Mouse (Mus musculus) stomach, embryonic 14.5 days (tissue): ENCODE results near the gene Cpm. TPM values are rescaled to one million over a fixed set of nuclear protein-coding genes. Genes with fewer than 3 reads are reported as not detected.

Source experiments
- ATAC-seq: fragments of 200-750 bp; cut with Nextera tagmentation; 2 replicates; pipeline ENCODE4 v1.8.0; 2017; ENCODE audit warnings: low read depth, moderate TSS enrichment; ENCODE audit not compliant: insufficient number of reproducible peaks, insufficient read depth, low FRiP score
- H3K27ac ChIP-seq: fragments of 300-500 bp; sonication (generic); 2 replicates; pipeline ENCODE4 v1.5.1; 2014; ENCODE audit warnings: mild to moderate bottlenecking, low read length, moderate library complexity, mixed read lengths
- H3K27me3 ChIP-seq: fragments of 300-500 bp; sonication (generic); 2 replicates; pipeline ENCODE4 v1.6.1; 2014; ENCODE audit warnings: low read length, control low read depth, mixed read lengths; ENCODE audit not compliant: control insufficient read depth, insufficient read depth
- H3K36me3 ChIP-seq: fragments of 300-500 bp; sonication (generic); 2 replicates; pipeline ENCODE4 v1.6.1; 2014; ENCODE audit warnings: mild to moderate bottlenecking, control low read depth, low read length, moderate library complexity, mixed read lengths; ENCODE audit not compliant: control insufficient read depth, insufficient read depth
- H3K4me1 ChIP-seq: fragments of 300-500 bp; sonication (generic); 2 replicates; pipeline ENCODE4 v1.6.1; 2014; ENCODE audit warnings: low read length, control low read depth, mixed read lengths; ENCODE audit not compliant: control insufficient read depth, insufficient read depth
- H3K4me2 ChIP-seq: fragments of 300-500 bp; sonication (generic); replicated peaks from 2 replicates; pipeline ENCODE4 v1.6.1; 2014; ENCODE audit warnings: low read depth, low read length, control low read depth
- H3K4me3 ChIP-seq: fragments of 300-500 bp; sonication (generic); 2 replicates; pipeline ENCODE4 v1.5.1; 2014; ENCODE audit warnings: low read depth, low read length, control low read depth
- H3K9ac ChIP-seq: fragments of 300-500 bp; sonication (generic); replicated peaks from 2 replicates; pipeline ENCODE4 v1.6.1; 2014; ENCODE audit warnings: low read depth, mild to moderate bottlenecking, control low read depth, low read length, moderate library complexity, mixed read lengths
- H3K9me3 ChIP-seq: fragments of 300-500 bp; sonication (generic); 2 replicates; pipeline ENCODE4 v1.6.1; 2016; ENCODE audit warnings: low read depth, low read length, control low read depth; ENCODE audit not compliant: control insufficient read depth
- WGBS: fragments of 180-500 bp; shearing (Covaris S2); extraction: QIAGEN DNeasy Blood & Tissue Kit; methylation state at CpG from one replicate; pipeline ENCODE4 v1.1.7; 2014; 5-methylcytosine and 5-hydroxymethylcytosine counted together
- polyA plus RNA-seq: library from polyadenylated mRNA; unstranded; fragments of >200 nt; fragmentation: Nextera tagmentation; extraction: Ambion mirVana; gene quantifications from 2 replicates; pipeline ENCODE4 v1.2.1, GENCODE M21; 2014

Cpm gene
- polyA plus RNA-seq, 1 experiment from 2014 or later, result 95.8 TPM

- no peaks in the 10 kb centered on the region for H3K9me3 ChIP-seq
- H3K4me1 ChIP-seq, result no peaks in the 10 kb centered on the region
- no peaks in the 10 kb centered on the region for H3K36me3 ChIP-seq
- H3K27me3 ChIP-seq, result no peaks in the 10 kb centered on the region
- H3K4me2 ChIP-seq, result no peak overlapping the region
- no peak overlapping the region for H3K4me3 ChIP-seq
- ATAC-seq, result no peak
- no peak overlapping the region for H3K27ac ChIP-seq
- 89% methylated on average over 14 of the region's 14 CpGs for WGBS
- H3K9ac ChIP-seq, result no peak overlapping the region
Measured at GRCm38 (mm10) chr10:117603834-117604623, 25.3 kb upstream of the Cpm start.

- Histone ChIP-seq H3K4me3 (no peak overlapping the region), H3K27ac (no peak overlapping the region), H3K9ac (no peak overlapping the region), H3K36me3 (no peaks in the 10 kb centered on the region), H3K27me3 (no peaks in the 10 kb centered on the region), H3K4me2 (no peak overlapping the region), H3K4me1 (no peaks in the 10 kb centered on the region), H3K9me3 (no peaks in the 10 kb centered on the region)
- no peak for ATAC-seq
- 78% methylated on average over 8 of the region's 8 CpGs for WGBS
Measured at GRCm38 (mm10) chr10:117604624-117605282, 24.5 kb upstream of the Cpm start.

GRCm38 (mm10) chr10:117605283-117606243 is 23.7 kb upstream of the Cpm start:
- no peaks in the 10 kb centered on the region for H3K9me3 ChIP-seq
- H3K36me3 ChIP-seq, result no peaks in the 10 kb centered on the region
- no peak overlapping the region for H3K4me2 ChIP-seq
- H3K27me3 ChIP-seq, result no peaks in the 10 kb centered on the region
- no peaks in the 10 kb centered on the region for H3K4me1 ChIP-seq
- no peak for ATAC-seq
- WGBS, result 83% methylated on average over 15 of the region's 15 CpGs
- no peak overlapping the region for H3K9ac ChIP-seq
- H3K27ac ChIP-seq, result no peak overlapping the region
- no peak overlapping the region for H3K4me3 ChIP-seq

- 75% methylated on average over 5 of the region's 5 CpGs for WGBS
- H3K9me3 ChIP-seq, result no peaks in the 10 kb centered on the region
- H3K9ac ChIP-seq, result no peak overlapping the region
- H3K27ac ChIP-seq, result no peak overlapping the region
- H3K4me2 ChIP-seq, result no peak overlapping the region
- H3K4me3 ChIP-seq, result no peak overlapping the region
- H3K36me3 ChIP-seq, result no peaks in the 10 kb centered on the region
- ATAC-seq, result no peak
- H3K27me3 ChIP-seq, result no peaks in the 10 kb centered on the region
- no peaks in the 10 kb centered on the region for H3K4me1 ChIP-seq
Measured at GRCm38 (mm10) chr10:117606423-117606822, 22.9 kb upstream of the Cpm start.

- H3K9me3 ChIP-seq, result no peaks in the 10 kb centered on the region
- H3K27ac ChIP-seq, result no peak overlapping the region
- no peak overlapping the region for H3K9ac ChIP-seq
- no peak overlapping the region for H3K4me3 ChIP-seq
- no peak for ATAC-seq
- 93% methylated on average over 20 of the region's 20 CpGs for WGBS
- H3K4me2 ChIP-seq, result no peak overlapping the region
- H3K4me1 ChIP-seq, result no peaks in the 10 kb centered on the region
- no peaks in the 10 kb centered on the region for H3K36me3 ChIP-seq
- no peaks in the 10 kb centered on the region for H3K27me3 ChIP-seq
Measured at GRCm38 (mm10) chr10:117607051-117607803, 22.1 kb upstream of the Cpm start.

GRCm38 (mm10) chr10:117607804-117608279 is 21.5 kb upstream of the Cpm start:
- no peak overlapping the region for H3K4me2 ChIP-seq
- no peaks in the 10 kb centered on the region for H3K4me1 ChIP-seq
- no peaks in the 10 kb centered on the region for H3K27me3 ChIP-seq
- no peak for ATAC-seq
- WGBS, result 90% methylated on average over 10 of the region's 10 CpGs
- no peaks in the 10 kb centered on the region for H3K9me3 ChIP-seq
- no peak overlapping the region for H3K9ac ChIP-seq
- H3K27ac ChIP-seq, result no peak overlapping the region
- H3K36me3 ChIP-seq, result no peaks in the 10 kb centered on the region
- H3K4me3 ChIP-seq, result no peak overlapping the region

- 92% methylated on average over 7 of the region's 7 CpGs for WGBS
- no peak overlapping the region for H3K4me3 ChIP-seq
- H3K4me1 ChIP-seq, result no peaks in the 10 kb centered on the region
- H3K4me2 ChIP-seq, result no peak overlapping the region
- no peak for ATAC-seq
- H3K9ac ChIP-seq, result no peak overlapping the region
- H3K9me3 ChIP-seq, result no peaks in the 10 kb centered on the region
- H3K36me3 ChIP-seq, result no peaks in the 10 kb centered on the region
- H3K27ac ChIP-seq, result no peak overlapping the region
- H3K27me3 ChIP-seq, result no peaks in the 10 kb centered on the region
Measured at GRCm38 (mm10) chr10:117608487-117608886, 20.8 kb upstream of the Cpm start.
